Comparison of ENCODE assay signal across 30 mouse cellular contexts in genomic region chr5:104396286-104396685, GRCm38 (mm10). TPM values are rescaled to one million over a fixed set of nuclear protein-coding genes. Genes with fewer than 3 reads are reported as not detected.
DNase-seq lines count a peak whose midpoint lies in the region; ATAC-seq and TF ChIP-seq lines count a peak whose summit lies in the region.
"Had no signal": no experiment of that assay in that cellular context is flagged by ENCODE, and none has a peak within 500 bp of the region (broad histone marks: within the 10 kb centered on the region; RNA-seq: fewer than 3 reads in every experiment).

No protein-coding gene starts in this region.

- ATAC-seq in common myeloid progenitor, adult 5-6 weeks (replicated peaks; ENCODE audit: low read depth, poor library complexity, severe bottlenecking) = 0 out of 2 replicates have a peak, but pooled peaks have one; percentile 47
- no peak for ATAC-seq in activated CD4-positive, CD25-positive, alpha-beta regulatory T cell, adult 4 months
- no peak for ATAC-seq in hindbrain, embryonic 14.5 days (ENCODE audit: low FRiP score)
- ATAC-seq: forebrain, embryonic 15.5 days had no signal

- H3K79me2 ChIP-seq in myocyte (ENCODE audit: control insufficient read depth, insufficient read depth) = no peaks in the 10 kb centered on the region

- no peak overlapping the region for H3K9ac ChIP-seq in hindbrain, embryonic 14.5 days
- H3K9ac ChIP-seq: embryonic facial prominence, embryonic 13.5 days; forebrain, embryonic 15.5 days; heart, embryonic 12.5 days; hindbrain, embryonic 15.5 days; liver, embryonic 14.5 days; neural tube, embryonic 15.5 days; stomach, embryonic 15.5 days had no signal

- no peaks in the 10 kb centered on the region for H3K4me1 ChIP-seq in hindbrain, embryonic 14.5 days (replicated peaks; ENCODE audit: control insufficient read depth, insufficient read depth, low read length)
- H3K4me1 ChIP-seq: forebrain, embryonic 15.5 days; heart, embryonic 12.5 days; hindbrain, embryonic 15.5 days; midbrain, embryonic 10.5 days had no signal

- no peak overlapping the region for H3K4me3 ChIP-seq in myocyte
- H3K4me3 ChIP-seq in hindbrain, embryonic 14.5 days (replicated peaks; ENCODE audit: low read length) = no peak overlapping the region
- H3K4me3 ChIP-seq: embryonic facial prominence, embryonic 13.5 days; forebrain, embryonic 10.5 days; forebrain, embryonic 15.5 days; heart, embryonic 12.5 days; hindbrain, embryonic 15.5 days; midbrain, embryonic 10.5 days; neural tube, embryonic 15.5 days; stomach, embryonic 15.5 days had no signal

- H3K27me3 ChIP-seq in myocyte (ENCODE audit: control insufficient read depth, insufficient read depth, insufficient read length) = no peaks in the 10 kb centered on the region
- H3K27me3 ChIP-seq in hindbrain, embryonic 14.5 days (ENCODE audit: control insufficient read depth, insufficient read depth, low read length) = no peaks in the 10 kb centered on the region
- H3K27me3 ChIP-seq: embryonic facial prominence, embryonic 13.5 days; forebrain, embryonic 15.5 days; heart, embryonic 12.5 days; hindbrain, embryonic 15.5 days; neural tube, embryonic 15.5 days; stomach, embryonic 15.5 days had no signal

- no peak for TF ChIP-seq POLR2A in myocyte (IDR thresholded peaks at IDR 0.05; ENCODE audit: insufficient read length, low read depth)

- no peaks in the 10 kb centered on the region for H3K36me3 ChIP-seq in myocyte (ENCODE audit: control insufficient read depth, insufficient read depth)
- no peaks in the 10 kb centered on the region for H3K36me3 ChIP-seq in hindbrain, embryonic 14.5 days (replicated peaks; ENCODE audit: control insufficient read depth, insufficient read depth)
- H3K36me3 ChIP-seq: embryonic facial prominence, embryonic 13.5 days; forebrain, embryonic 10.5 days; forebrain, embryonic 15.5 days; heart, embryonic 12.5 days; hindbrain, embryonic 15.5 days; midbrain, embryonic 10.5 days; neural tube, embryonic 15.5 days; stomach, embryonic 15.5 days had no signal

- peak overlapping the region; percentile 12 for H3K4me2 ChIP-seq in myocyte (ENCODE audit: low read depth)
- H3K4me2 ChIP-seq in hindbrain, embryonic 14.5 days (replicated peaks) = no peak overlapping the region
- H3K4me2 ChIP-seq: embryonic facial prominence, embryonic 13.5 days; forebrain, embryonic 15.5 days; heart, embryonic 12.5 days; hindbrain, embryonic 15.5 days; neural tube, embryonic 15.5 days; stomach, embryonic 15.5 days had no signal

- WGBS in hindbrain, embryonic 14.5 days = 75% methylated on average over 6 of the region's 6 CpGs

- peak; percentile 22 for DNase-seq in lung, postnatal 36 days
- DNase-seq in lung, postnatal 4 days = no peak
- DNase-seq in Muller cell, postnatal 12 days (ENCODE audit: inconsistent ontology term) = peak; percentile 86
- DNase-seq in yolk sac, embryonic 10.5 days (ENCODE audit: low spot score) = no peak
- no peak for DNase-seq in hindbrain, embryonic 14.5 days (ENCODE audit: low spot score)
- DNase-seq: adrenal gland, postnatal 10 days; B cell, adult 2 months; cerebellum, adult 11 months; cerebellum, adult 9-11 months; gastrocnemius, postnatal 25 days; heart, adult 18-20 months; heart, postnatal 4 days; kidney, adult 2 months; kidney, postnatal 4 days; liver; lung, adult 2 months; right cerebral cortex, postnatal 25 days had no signal

- no peaks in the 10 kb centered on the region for H3K9me3 ChIP-seq in hindbrain, embryonic 14.5 days (ENCODE audit: control insufficient read depth, low read length)
- H3K9me3 ChIP-seq: embryonic facial prominence, embryonic 13.5 days; forebrain, embryonic 10.5 days; forebrain, embryonic 15.5 days; heart, embryonic 12.5 days; hindbrain, embryonic 15.5 days; midbrain, embryonic 10.5 days; neural tube, embryonic 15.5 days; stomach, embryonic 15.5 days had no signal

- H3K27ac ChIP-seq in hindbrain, embryonic 14.5 days = no peak overlapping the region
- H3K27ac ChIP-seq: embryonic facial prominence, embryonic 13.5 days; forebrain, embryonic 10.5 days; forebrain, embryonic 15.5 days; hindbrain, embryonic 15.5 days; kidney, postnatal 0 days; liver, embryonic 14.5 days; midbrain, embryonic 10.5 days; neural tube, embryonic 15.5 days; stomach, embryonic 15.5 days had no signal

- H3ac ChIP-seq in myocyte (ENCODE audit: control insufficient read depth, insufficient read length) = no peak overlapping the region

TF ChIP-seq in myocyte, 11 proteins besides CTCF, POLR2A, EP300 and RAD21:
- peak; percentile 39; the same call in 1 of the 2 replicates for TF ChIP-seq CEBPB (IDR thresholded peaks at IDR 0.05; ENCODE audit: insufficient read depth, poor library complexity, severe bottlenecking)
- TF ChIP-seq MYOD1 (IDR thresholded peaks at IDR 0.05; ENCODE audit: control insufficient read depth in 1 of 3, insufficient read length in 2 of 3, low read depth in 2 of 3) = no peak
- TF ChIP-seq TCF12 (IDR thresholded peaks at IDR 0.05; ENCODE audit: insufficient read depth, poor library complexity, severe bottlenecking) = no peak

RNA-seq across cellular contexts. Expression of gene Spp1, which starts 38.6 kb away (rescaled TPM):
- total RNA-seq in common myeloid progenitor, adult 5-6 weeks (2017) = 0.82 and 11.7 TPM in 2 replicates
- polyA plus RNA-seq in myocyte (2012; fragmentation: generic; extraction: Trizol) = 634 TPM
- under 1 TPM; 0.93 to 0.94 TPM for polyA plus RNA-seq in activated CD4-positive, CD25-positive, alpha-beta regulatory T cell, adult 4 months (2017; shearing (Covaris generic))
- polyA plus RNA-seq in hindbrain, embryonic 14.5 days (2014; fragmentation: Nextera tagmentation; extraction: Ambion mirVana) = 7.4 and 12.4 TPM in 2 replicates

Comparison
In these comparisons a context has a peak if more than half of its experiments do, and no peak if none do; other contexts are left out.
1. DNase-seq: peak in lung, postnatal 36 days (single experiment) and Muller cell, postnatal 12 days (single experiment); none in lung, postnatal 4 days (0 of 2), yolk sac, embryonic 10.5 days (single experiment) and hindbrain, embryonic 14.5 days (single experiment).
2. RNA of gene Spp1, which starts 38.6 kb away (polyA plus RNA-seq): 634 TPM in myocyte (single experiment); 7.4 to 12.4 TPM in hindbrain, embryonic 14.5 days and 0.93 to 0.94 TPM in activated CD4-positive, CD25-positive, alpha-beta regulatory T cell, adult 4 months; every median in the first group is over 10 times any median in the second.